Mouse (Mus musculus) kidney, embryonic 14.5 days (tissue): ENCODE measurements around the gene Klf6. TPM values are rescaled to one million over a fixed set of nuclear protein-coding genes. Genes with fewer than 3 reads are reported as not detected.

Experiments
- ATAC-seq: fragments of 200-750 bp; cut with Nextera tagmentation; 2 replicates; pipeline ENCODE4 v1.8.0; 2017; ENCODE audit warnings: moderate number of reproducible peaks, mild to moderate bottlenecking, moderate TSS enrichment, moderate library complexity; ENCODE audit not compliant: low FRiP score, low TSS enrichment
- H3K27ac ChIP-seq: fragments of 300-500 bp; sonication (generic); 2 replicates; pipeline ENCODE4 v1.5.1; 2014; ENCODE audit warnings: low read depth, mild to moderate bottlenecking, low read length, moderate library complexity, mixed read lengths
- H3K27me3 ChIP-seq: fragments of 300-500 bp; sonication (generic); 2 replicates; pipeline ENCODE4 v1.6.1; 2014; ENCODE audit warnings: mild to moderate bottlenecking, low read length; ENCODE audit not compliant: control insufficient read depth, insufficient read depth
- H3K36me3 ChIP-seq: fragments of 300-500 bp; sonication (generic); 2 replicates; pipeline ENCODE4 v1.6.1; 2014; ENCODE audit warnings: low read length, mixed read lengths; ENCODE audit not compliant: control insufficient read depth, insufficient read depth
- H3K4me1 ChIP-seq: fragments of 300-500 bp; sonication (generic); 2 replicates; pipeline ENCODE4 v1.6.1; 2014; ENCODE audit warnings: low read length, mixed read lengths; ENCODE audit not compliant: control insufficient read depth, insufficient read depth
- H3K4me2 ChIP-seq: fragments of 300-500 bp; sonication (generic); replicated peaks from 2 replicates; pipeline ENCODE4 v1.6.1; 2014; ENCODE audit warnings: low read depth, mild to moderate bottlenecking, low read length
- H3K4me3 ChIP-seq: fragments of 300-500 bp; sonication (generic); 2 replicates; pipeline ENCODE4 v1.5.1; 2014; ENCODE audit warnings: mild to moderate bottlenecking, low read length
- H3K9ac ChIP-seq: fragments of 300-500 bp; sonication (generic); 2 replicates; pipeline ENCODE4 v1.6.1; 2014; ENCODE audit warnings: low read depth, mild to moderate bottlenecking, low read length, moderate library complexity
- H3K9me3 ChIP-seq: fragments of 300-500 bp; sonication (generic); 2 replicates; pipeline ENCODE4 v1.6.1; 2016; ENCODE audit warnings: low read length; ENCODE audit not compliant: control insufficient read depth
- WGBS: fragments of 180-500 bp; shearing (Covaris S2); extraction: QIAGEN DNeasy Blood & Tissue Kit; methylation state at CpG from one replicate; pipeline ENCODE4 v1.1.7; 2014; 5-methylcytosine and 5-hydroxymethylcytosine counted together
- polyA plus RNA-seq: library from polyadenylated mRNA; unstranded; fragments of >200 nt; fragmentation: Nextera tagmentation; extraction: Ambion mirVana; gene quantifications from 2 replicates; pipeline ENCODE4 v1.2.1, GENCODE M21; 2014

Gene Klf6
- polyA plus RNA-seq, 1 experiment from 2014 or later, result 50.4 TPM

DNA sequence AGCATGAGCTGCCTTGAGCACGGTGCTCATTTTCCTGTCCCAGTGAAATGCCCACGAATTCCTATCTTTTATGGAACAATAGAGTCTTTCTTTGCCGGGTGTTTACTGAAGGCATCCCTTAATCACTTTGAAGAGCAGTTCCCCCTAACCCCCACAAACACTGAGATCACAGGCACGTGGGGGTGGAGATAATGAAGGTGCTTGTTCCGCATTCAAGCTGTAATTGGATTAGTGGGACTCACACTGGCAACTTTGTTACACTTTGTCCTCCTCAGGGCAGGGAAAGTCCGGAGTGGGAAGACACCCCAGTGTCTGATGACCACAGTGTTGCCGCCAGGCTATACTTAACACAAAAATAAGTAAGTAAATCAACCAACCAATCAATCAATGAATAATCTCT, 29.3 kb upstream of the Klf6 start:
- no peak for ATAC-seq
- Histone ChIP-seq H3K27me3 (no peaks in the 10 kb centered on the region), H3K4me2 (no peak overlapping the region), H3K9ac (no peak overlapping the region), H3K4me1 (no peaks in the 10 kb centered on the region), H3K9me3 (no peaks in the 10 kb centered on the region), H3K36me3 (no peaks in the 10 kb centered on the region), H3K27ac (no peak overlapping the region), H3K4me3 (no peak overlapping the region)
- WGBS, result 14% methylated on average over 7 of the region's 7 CpGs

DNA sequence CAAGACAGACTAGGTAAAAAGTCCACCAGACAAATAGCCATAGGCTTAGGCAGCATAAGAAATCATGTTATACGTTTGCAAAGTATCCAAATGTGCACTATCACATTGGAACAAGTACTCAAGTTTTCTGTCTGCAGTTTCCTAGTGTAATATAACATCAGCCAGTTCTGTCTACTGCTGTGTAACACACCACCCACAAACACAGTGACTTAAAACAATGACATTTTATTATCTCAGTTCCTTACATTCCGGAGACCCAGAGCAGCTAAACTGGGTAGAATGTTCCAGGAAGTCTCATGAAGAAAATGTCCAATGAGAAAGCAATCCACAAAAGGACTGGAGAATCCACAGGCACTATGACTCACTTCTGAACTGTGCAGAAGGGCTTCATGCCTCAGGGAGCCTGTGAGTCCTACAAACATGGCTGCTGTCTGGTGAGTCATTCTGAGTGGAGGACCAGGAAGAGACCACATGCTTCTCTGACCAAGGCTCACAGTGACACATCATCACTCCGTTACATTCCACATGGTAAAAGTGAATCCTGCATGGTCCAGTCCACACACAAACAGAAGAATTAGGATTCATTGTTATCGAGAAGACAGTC, 24.0 kb upstream of the Klf6 start:
- 82% methylated on average over 4 of the region's 4 CpGs for WGBS
- no peak overlapping the region for H3K9ac ChIP-seq
- H3K36me3 ChIP-seq, result no peaks in the 10 kb centered on the region
- H3K27me3 ChIP-seq, result no peaks in the 10 kb centered on the region
- H3K4me2 ChIP-seq, result no peak overlapping the region
- H3K27ac ChIP-seq, result no peak overlapping the region
- H3K4me1 ChIP-seq, result no peaks in the 10 kb centered on the region
- no peak; the same call in 1 of the 2 replicates for ATAC-seq
- no peak overlapping the region for H3K4me3 ChIP-seq
- H3K9me3 ChIP-seq, result no peaks in the 10 kb centered on the region

- no peak overlapping the region for H3K4me2 ChIP-seq
- H3K4me3 ChIP-seq, result no peak overlapping the region
- no peak overlapping the region for H3K27ac ChIP-seq
- H3K27me3 ChIP-seq, result no peaks in the 10 kb centered on the region
- 83% methylated on average over 6 of the region's 6 CpGs for WGBS
- H3K9me3 ChIP-seq, result no peaks in the 10 kb centered on the region
- no peaks in the 10 kb centered on the region for H3K36me3 ChIP-seq
- no peak overlapping the region for H3K9ac ChIP-seq
- no peak for ATAC-seq
- no peaks in the 10 kb centered on the region for H3K4me1 ChIP-seq
Observed at GRCm38 (mm10) chr13:5841418-5841817, 19.9 kb upstream of the Klf6 start.

- no peaks in the 10 kb centered on the region for H3K36me3 ChIP-seq
- no peak overlapping the region for H3K27ac ChIP-seq
- no peak for ATAC-seq
- no peaks in the 10 kb centered on the region for H3K9me3 ChIP-seq
- WGBS, result 80% methylated on average over 5 of the region's 5 CpGs
- no peak overlapping the region for H3K4me3 ChIP-seq
- no peak overlapping the region for H3K9ac ChIP-seq
- no peak overlapping the region for H3K4me2 ChIP-seq
- no peaks in the 10 kb centered on the region for H3K4me1 ChIP-seq
- no peaks in the 10 kb centered on the region for H3K27me3 ChIP-seq
Observed at GRCm38 (mm10) chr13:5842911-5843310, 18.4 kb upstream of the Klf6 start.

GRCm38 (mm10) chr13:5843829-5844228, 17.5 kb upstream of the Klf6 start:
- Histone ChIP-seq H3K4me3 (no peak overlapping the region), H3K27ac (no peak overlapping the region), H3K4me2 (no peak overlapping the region), H3K27me3 (no peaks in the 10 kb centered on the region), H3K9ac (no peak overlapping the region), H3K36me3 (no peaks in the 10 kb centered on the region), H3K9me3 (no peaks in the 10 kb centered on the region), H3K4me1 (no peaks in the 10 kb centered on the region)
- 58% methylated on average over 2 of the region's 2 CpGs for WGBS
- no peak for ATAC-seq

DNA sequence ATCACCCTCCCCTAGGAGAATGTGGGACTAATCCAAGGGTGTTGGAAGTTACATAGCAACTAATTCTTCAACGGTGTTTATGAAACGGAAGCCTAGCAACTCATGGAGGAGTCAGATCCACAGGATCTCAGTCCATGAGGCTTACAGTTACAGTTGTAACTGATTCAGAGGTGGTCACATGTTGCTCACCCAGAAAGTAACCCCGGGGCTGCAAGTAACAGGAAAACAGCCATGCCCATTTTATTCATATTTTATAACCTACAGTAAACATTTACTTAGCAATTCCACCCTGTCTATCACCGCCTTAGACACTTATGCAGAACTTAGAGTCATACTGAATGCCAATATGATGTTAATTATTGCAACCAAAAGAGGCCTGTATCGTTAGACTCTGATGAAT, 16.9 kb upstream of the Klf6 start:
- no peak overlapping the region for H3K4me3 ChIP-seq
- no peak overlapping the region for H3K9ac ChIP-seq
- no peaks in the 10 kb centered on the region for H3K4me1 ChIP-seq
- H3K9me3 ChIP-seq, result no peaks in the 10 kb centered on the region
- H3K4me2 ChIP-seq, result no peak overlapping the region
- no peaks in the 10 kb centered on the region for H3K27me3 ChIP-seq
- 92% methylated on average over 5 of the region's 5 CpGs for WGBS
- H3K36me3 ChIP-seq, result no peaks in the 10 kb centered on the region
- H3K27ac ChIP-seq, result no peak overlapping the region
- ATAC-seq, result no peak

GRCm38 (mm10) chr13:5845161-5845590, 16.1 kb upstream of the Klf6 start:
- H3K4me1 ChIP-seq, result no peaks in the 10 kb centered on the region
- ATAC-seq, result peak; percentile 73
- H3K9ac ChIP-seq, result no peak overlapping the region
- no peak overlapping the region; the same call in 1 of the 2 replicates for H3K4me2 ChIP-seq
- H3K9me3 ChIP-seq, result no peaks in the 10 kb centered on the region
- no peak overlapping the region for H3K4me3 ChIP-seq
- H3K27me3 ChIP-seq, result no peaks in the 10 kb centered on the region
- peak overlapping the region; percentile 61; the same call in 1 of the 2 replicates for H3K27ac ChIP-seq
- WGBS, result 46% methylated on average over 10 of the region's 10 CpGs
- no peaks in the 10 kb centered on the region for H3K36me3 ChIP-seq

GRCm38 (mm10) chr13:5845605-5846004, 15.7 kb upstream of the Klf6 start:
- 48% methylated on average over 5 of the region's 5 CpGs for WGBS
- no peak overlapping the region for H3K9ac ChIP-seq
- no peaks in the 10 kb centered on the region for H3K4me1 ChIP-seq
- H3K27ac ChIP-seq, result peak overlapping the region; percentile 61; the same call in 1 of the 2 replicates
- no peaks in the 10 kb centered on the region for H3K27me3 ChIP-seq
- no peak overlapping the region; the same call in 1 of the 2 replicates for H3K4me2 ChIP-seq
- no peaks in the 10 kb centered on the region for H3K36me3 ChIP-seq
- peak; percentile 51; the same call in 1 of the 2 replicates for ATAC-seq
- no peaks in the 10 kb centered on the region for H3K9me3 ChIP-seq
- H3K4me3 ChIP-seq, result no peak overlapping the region

GRCm38 (mm10) chr13:5846860-5847259, 14.4 kb upstream of the Klf6 start:
- Histone ChIP-seq H3K27me3 (no peaks in the 10 kb centered on the region), H3K9ac (no peak overlapping the region), H3K27ac (no peak overlapping the region), H3K9me3 (no peaks in the 10 kb centered on the region), H3K4me3 (no peak overlapping the region), H3K4me2 (no peak overlapping the region), H3K4me1 (no peaks in the 10 kb centered on the region), H3K36me3 (no peaks in the 10 kb centered on the region)
- ATAC-seq, result no peak
- 74% methylated on average over 4 of the region's 4 CpGs for WGBS
